Mouse (Mus musculus): ENCODE measurements around the gene Tas2r124. TPM values are rescaled to one million over a fixed set of nuclear protein-coding genes. Genes with fewer than 3 reads are reported as not detected.

Gene Tas2r124
- polyA plus RNA-seq (2015; fragmentation: Nextera tagmentation; extraction: Ambion mirVana), result not detected in 2 replicates

GRCm38 (mm10) chr6:132754430-132754829 is at the start of gene Tas2r124:
Gene Tas2r124, plus strand, starts transcription at chr6:132754730.
- Histone ChIP-seq H3K4me3 (replicated peaks) (no peak within 1 kb of the TSS), H3K27ac (no peak within 1 kb of the TSS), H3K27me3 (no peaks in the 10 kb centered on the region), H3K9ac (no peak within 1 kb of the TSS), H3K9me3 (replicated peaks) (no peaks in the 10 kb centered on the region), H3K4me1 (replicated peaks) (no peaks in the 10 kb centered on the region), H3K4me2 (no peak within 1 kb of the TSS), H3K36me3 (no peaks in the 10 kb centered on the region)
- ATAC-seq (ENCODE audit: low read depth) (no peak), DNase-seq (no peak)
- WGBS (ENCODE audit: insufficient replicate concordance), result 55% methylated on average over 1 of the region's 1 CpGs

GRCm38 (mm10) chr6:132711828-132712227 is 42.7 kb upstream of the Tas2r124 start, which contains the start of gene Tas2r122:
Gene Tas2r122, minus strand, starts transcription at chr6:132711928.
- H3K4me1 ChIP-seq (replicated peaks), result no peaks in the 10 kb centered on the region
- no peak for DNase-seq
- no peaks in the 10 kb centered on the region for H3K27me3 ChIP-seq
- no peak within 1 kb of the TSS for H3K4me3 ChIP-seq (replicated peaks)
- H3K9me3 ChIP-seq (replicated peaks), result no peaks in the 10 kb centered on the region; the same call in 1 of the 2 replicates
- no peak for ATAC-seq (ENCODE audit: low read depth)
- no peak within 1 kb of the TSS for H3K4me2 ChIP-seq
- H3K36me3 ChIP-seq, result no peaks in the 10 kb centered on the region
- no peak within 1 kb of the TSS for H3K9ac ChIP-seq
- H3K27ac ChIP-seq, result no peak within 1 kb of the TSS
- 61% methylated on average over 3 of the region's 3 CpGs for WGBS (ENCODE audit: insufficient replicate concordance)

- 48% methylated on average over 2 of the region's 2 CpGs for WGBS (ENCODE audit: insufficient replicate concordance)
- no peak within 1 kb of the TSS for H3K4me2 ChIP-seq
Observed at GRCm38 (mm10) chr6:132737935-132738334, 16.6 kb upstream of the Tas2r124 start, which contains the start of gene Tas2r115. Gene Tas2r115, minus strand, starts transcription at chr6:132738035.

GRCm38 (mm10) chr6:132750206-132750605 is 4.3 kb upstream of the Tas2r124 start:
- ATAC-seq (ENCODE audit: low read depth), result no peak

More at GRCm38 (mm10) chr6:132737935-132738334, 16.6 kb upstream of the Tas2r124 start, which contains the start of gene Tas2r115:
- Histone ChIP-seq H3K9ac (no peak within 1 kb of the TSS), H3K27me3 (no peaks in the 10 kb centered on the region), H3K36me3 (no peaks in the 10 kb centered on the region), H3K4me1 (replicated peaks) (no peaks in the 10 kb centered on the region), H3K9me3 (replicated peaks) (no peaks in the 10 kb centered on the region), H3K27ac (no peak within 1 kb of the TSS), H3K4me3 (replicated peaks) (no peak within 1 kb of the TSS)
- DNase-seq (no peak), ATAC-seq (ENCODE audit: low read depth) (no peak)

GRCm38 (mm10) chr6:132761831-132762230 is 7.3 kb downstream of the Tas2r124 start, which contains the start of gene Tas2r102:
Gene Tas2r102, plus strand, starts transcription at chr6:132762131.
- ATAC-seq (ENCODE audit: low read depth), result no peak
- Histone ChIP-seq H3K27ac (no peak within 1 kb of the TSS), H3K4me1 (replicated peaks) (no peaks in the 10 kb centered on the region), H3K9me3 (replicated peaks) (no peaks in the 10 kb centered on the region), H3K4me2 (no peak within 1 kb of the TSS), H3K9ac (no peak within 1 kb of the TSS), H3K4me3 (replicated peaks) (no peak within 1 kb of the TSS), H3K36me3 (no peaks in the 10 kb centered on the region), H3K27me3 (no peaks in the 10 kb centered on the region)
- no peak for DNase-seq
- 73% methylated on average over 2 of the region's 2 CpGs for WGBS (ENCODE audit: insufficient replicate concordance)

More at GRCm38 (mm10) chr6:132750206-132750605, 4.3 kb upstream of the Tas2r124 start:
- H3K27ac ChIP-seq, result no peak overlapping the region
- 66% methylated on average over 2 of the region's 2 CpGs for WGBS (ENCODE audit: insufficient replicate concordance)
- no peaks in the 10 kb centered on the region for H3K27me3 ChIP-seq
- no peak overlapping the region for H3K9ac ChIP-seq
- H3K4me2 ChIP-seq, result no peak overlapping the region
- no peak for DNase-seq
- H3K4me3 ChIP-seq (replicated peaks), result no peak overlapping the region
- H3K9me3 ChIP-seq (replicated peaks), result no peaks in the 10 kb centered on the region
- H3K4me1 ChIP-seq (replicated peaks), result no peaks in the 10 kb centered on the region
- H3K36me3 ChIP-seq, result no peaks in the 10 kb centered on the region

GRCm38 (mm10) chr6:132778062-132778461 is 23.5 kb downstream of the Tas2r124 start, which contains the start of gene Tas2r136:
Gene Tas2r136, minus strand, starts transcription at chr6:132778162.
- no peaks in the 10 kb centered on the region for H3K4me1 ChIP-seq (replicated peaks)
- H3K27ac ChIP-seq, result no peak within 1 kb of the TSS
- no peak for ATAC-seq (ENCODE audit: low read depth)
- H3K4me2 ChIP-seq, result no peak within 1 kb of the TSS
- no peaks in the 10 kb centered on the region for H3K9me3 ChIP-seq (replicated peaks)
- no peak within 1 kb of the TSS for H3K4me3 ChIP-seq (replicated peaks)
- no peak for DNase-seq
- H3K27me3 ChIP-seq, result no peaks in the 10 kb centered on the region
- H3K9ac ChIP-seq, result no peak within 1 kb of the TSS
- H3K36me3 ChIP-seq, result no peaks in the 10 kb centered on the region

- Histone ChIP-seq H3K27ac (no peak overlapping the region), H3K4me3 (replicated peaks) (no peak overlapping the region), H3K9ac (no peak overlapping the region), H3K9me3 (replicated peaks) (no peaks in the 10 kb centered on the region), H3K4me1 (replicated peaks) (no peaks in the 10 kb centered on the region), H3K36me3 (no peaks in the 10 kb centered on the region), H3K27me3 (no peaks in the 10 kb centered on the region), H3K4me2 (no peak overlapping the region)
- ATAC-seq (ENCODE audit: low read depth) (no peak), DNase-seq (no peak)
- 36% methylated on average over 1 of the region's 1 CpGs for WGBS (ENCODE audit: insufficient replicate concordance)
Observed at GRCm38 (mm10) chr6:132795393-132795792, 40.9 kb downstream of the Tas2r124 start.

- 63% methylated on average over 1 of the region's 1 CpGs for WGBS (ENCODE audit: insufficient replicate concordance)
- H3K4me3 ChIP-seq (replicated peaks), result no peak within 1 kb of the TSS
Observed at GRCm38 (mm10) chr6:132802518-132802917, 48.0 kb downstream of the Tas2r124 start, which contains the start of gene Tas2r117. Gene Tas2r117, plus strand, starts transcription at chr6:132802818.

More at GRCm38 (mm10) chr6:132802518-132802917, 48.0 kb downstream of the Tas2r124 start, which contains the start of gene Tas2r117:
- H3K36me3 ChIP-seq, result no peaks in the 10 kb centered on the region
- no peak within 1 kb of the TSS for H3K4me2 ChIP-seq
- H3K9me3 ChIP-seq (replicated peaks), result no peaks in the 10 kb centered on the region
- DNase-seq (no peak), ATAC-seq (ENCODE audit: low read depth) (no peak)
- no peaks in the 10 kb centered on the region for H3K4me1 ChIP-seq (replicated peaks)
- no peaks in the 10 kb centered on the region for H3K27me3 ChIP-seq
- H3K27ac ChIP-seq, result no peak within 1 kb of the TSS
- H3K9ac ChIP-seq, result no peak within 1 kb of the TSS

Other genes starting within 250 kb of the Tas2r124 start
- gene Prh1, start 184.9 kb upstream of the Tas2r124 start, polyA plus RNA-seq (2015; fragmentation: Nextera tagmentation; extraction: Ambion mirVana), result not detected in 2 replicates
- not detected in 2 replicates for gene Prp2, start 158.8 kb upstream of the Tas2r124 start, polyA plus RNA-seq (2015; fragmentation: Nextera tagmentation; extraction: Ambion mirVana)
- not detected in 2 replicates for gene A630073D07Rik, start 103.2 kb upstream of the Tas2r124 start, polyA plus RNA-seq (2015; fragmentation: Nextera tagmentation; extraction: Ambion mirVana)
- gene Tas2r120, start 97.8 kb upstream of the Tas2r124 start, polyA plus RNA-seq (2015; fragmentation: Nextera tagmentation; extraction: Ambion mirVana), result not detected in 2 replicates
- not detected in 2 replicates for gene Tas2r121, start 53.7 kb upstream of the Tas2r124 start, polyA plus RNA-seq (2015; fragmentation: Nextera tagmentation; extraction: Ambion mirVana)
- gene Tas2r122, start 42.8 kb upstream of the Tas2r124 start, polyA plus RNA-seq (2015; fragmentation: Nextera tagmentation; extraction: Ambion mirVana), result not detected in 2 replicates
- gene Tas2r115, start 16.7 kb upstream of the Tas2r124 start, polyA plus RNA-seq (2015; fragmentation: Nextera tagmentation; extraction: Ambion mirVana), result not detected in 2 replicates
- gene Tas2r102, start 7.4 kb downstream of the Tas2r124 start, polyA plus RNA-seq (2015; fragmentation: Nextera tagmentation; extraction: Ambion mirVana), result not detected in 2 replicates
- gene Tas2r136, start 23.4 kb downstream of the Tas2r124 start, polyA plus RNA-seq (2015; fragmentation: Nextera tagmentation; extraction: Ambion mirVana), result not detected in 2 replicates
- not detected in 2 replicates for gene Tas2r117, start 48.1 kb downstream of the Tas2r124 start, polyA plus RNA-seq (2015; fragmentation: Nextera tagmentation; extraction: Ambion mirVana)
- gene Tas2r123, start 92.4 kb downstream of the Tas2r124 start, polyA plus RNA-seq (2015; fragmentation: Nextera tagmentation; extraction: Ambion mirVana), result not detected in 2 replicates
- gene Tas2r116, start 100.7 kb downstream of the Tas2r124 start, polyA plus RNA-seq (2015; fragmentation: Nextera tagmentation; extraction: Ambion mirVana), result not detected in 2 replicates
- not detected in 2 replicates for gene Tas2r110, start 113.3 kb downstream of the Tas2r124 start, polyA plus RNA-seq (2015; fragmentation: Nextera tagmentation; extraction: Ambion mirVana)
- not detected in 2 replicates for gene Tas2r113, start 138.3 kb downstream of the Tas2r124 start, polyA plus RNA-seq (2015; fragmentation: Nextera tagmentation; extraction: Ambion mirVana)
- not detected in 2 replicates for gene Tas2r125, start 154.9 kb downstream of the Tas2r124 start, polyA plus RNA-seq (2015; fragmentation: Nextera tagmentation; extraction: Ambion mirVana)
- not detected in 2 replicates for gene Tas2r129, start 196.4 kb downstream of the Tas2r124 start, polyA plus RNA-seq (2015; fragmentation: Nextera tagmentation; extraction: Ambion mirVana)
- gene Tas2r131, start 203.2 kb downstream of the Tas2r124 start, polyA plus RNA-seq (2015; fragmentation: Nextera tagmentation; extraction: Ambion mirVana), result not detected in 2 replicates
- not detected in 2 replicates for gene Tas2r109, start 226.2 kb downstream of the Tas2r124 start, polyA plus RNA-seq (2015; fragmentation: Nextera tagmentation; extraction: Ambion mirVana)